Mouse (Mus musculus) small intestine, adult 2 months (tissue): ENCODE data around the gene Ahcy.

Source experiments
- CTCF ChIP-seq: fragments of 200-500 bp; IDR thresholded peaks from 2 replicates; pipeline ENCODE4 v1.5.1; 2012; ENCODE audit warnings: low read depth, mild to moderate bottlenecking, control low read depth, inconsistent platforms, low read length, moderate library complexity, mixed read lengths; ENCODE audit not compliant: insufficient replicate concordance, insufficient read length; ENCODE audit errors: extremely low read depth
- POLR2A ChIP-seq: fragments of 200-500 bp; IDR thresholded peaks from 2 replicates; pipeline ENCODE4 v1.6.1; 2012; ENCODE audit warnings: low read depth, mild to moderate bottlenecking, control low read depth, inconsistent platforms, low read length, moderate library complexity

- TF ChIP-seq POLR2A (no peak), CTCF (no peak)
Observed at GRCm38 (mm10) chr2:155072353-155073145, 1.7 kb downstream of the Ahcy start.
